Mouse (Mus musculus) thymus, adult 18-20 months (tissue): ENCODE measurements at regions not wholly inside any gene's neighbourhood (a gene's known extent, or its start where the extent isn't known, plus 50 kb on each side); places are given as distances from the start of the nearest gene placed in this dataset.

Experiments used
- DNase-seq, 2 experiments: peaks; one replicate each; pipeline ENCODE4 v3.0.0; 2022; ENCODE audit warnings: mixed read lengths in 2 of 2

DNA sequence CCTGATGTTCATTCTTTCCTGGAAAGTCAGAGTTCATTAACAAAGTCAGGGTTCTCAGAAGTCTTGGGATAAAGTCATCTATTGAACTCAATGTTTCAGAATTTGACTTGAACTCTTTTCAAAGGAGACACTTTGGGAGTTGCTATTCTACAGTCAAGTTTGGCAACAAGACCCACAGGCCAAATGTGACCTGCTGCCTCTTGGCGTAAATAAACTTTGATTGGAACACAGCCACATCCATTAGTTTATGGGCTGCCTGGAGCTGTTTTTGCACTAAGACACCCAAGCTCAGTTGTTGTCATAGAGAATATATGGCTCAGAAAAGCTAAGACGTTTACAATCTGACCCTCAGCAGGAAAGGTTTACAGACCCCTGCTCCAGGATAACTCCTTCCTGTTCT lies 464.2 kb upstream of the Vstm2b start:
- no peak for DNase-seq

DNA sequence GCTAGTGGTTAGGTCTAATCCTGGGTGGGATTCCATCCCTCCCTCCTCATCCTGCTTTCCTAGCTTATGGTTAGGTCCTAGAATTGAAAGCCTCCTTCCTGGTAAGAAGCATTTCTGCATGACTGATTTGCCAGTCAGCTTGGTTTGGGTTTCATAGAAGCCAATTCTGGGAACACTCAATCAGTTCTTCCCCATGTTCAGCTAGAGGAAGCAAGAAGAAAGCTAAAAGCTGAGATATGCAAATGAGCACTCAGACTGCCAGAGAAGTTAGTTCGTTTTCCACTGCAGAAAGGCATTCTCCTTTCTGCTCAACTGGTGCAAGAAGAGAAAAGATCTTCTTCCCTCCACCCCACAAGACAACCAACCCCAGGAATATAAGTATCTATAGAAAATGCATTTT lies 457.0 kb upstream of the Vstm2b start:
- no peak for DNase-seq

GRCm38 (mm10) chr7:40441786-40442185 lies 456.3 kb upstream of the Vstm2b start:
- DNase-seq = no peak

DNA sequence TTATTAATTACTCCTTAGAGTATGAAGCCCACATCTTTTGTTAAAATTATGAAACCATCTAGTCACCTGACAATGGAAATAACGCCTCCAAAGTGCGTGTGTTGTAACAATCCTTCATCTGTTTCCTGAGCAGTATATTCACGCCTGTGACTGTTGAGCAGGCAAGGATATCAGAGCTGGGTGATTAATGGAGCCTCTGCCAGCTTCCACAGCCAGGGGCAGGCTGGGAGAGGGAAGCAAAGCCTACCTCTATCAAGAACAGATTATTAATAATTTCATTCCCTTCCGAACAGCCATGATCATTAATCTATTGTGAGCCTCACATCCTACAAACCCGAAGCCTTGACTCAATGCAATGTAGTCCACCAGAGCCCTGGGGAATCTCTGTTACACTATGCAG lies 431.7 kb upstream of the Vstm2b start:
- DNase-seq = no peak

DNA sequence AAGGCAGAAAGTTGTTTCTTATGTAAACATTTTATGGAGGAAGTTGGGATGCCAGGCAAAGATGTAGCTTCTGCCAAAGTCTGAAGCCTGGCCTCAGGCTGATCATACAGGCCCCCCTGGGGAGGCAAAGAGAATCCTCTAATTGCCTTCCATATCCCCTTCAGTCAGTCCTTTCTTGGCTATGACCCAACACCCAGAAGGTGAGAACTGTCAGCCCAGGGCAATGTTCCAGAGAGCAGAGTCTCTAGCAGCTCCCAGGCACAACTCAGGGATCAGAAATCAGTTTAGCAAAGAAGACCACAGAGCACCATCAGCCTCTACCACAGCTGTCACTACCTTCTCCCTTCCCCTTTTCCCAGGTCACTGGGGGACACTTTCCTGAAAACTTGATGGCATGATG lies 410.9 kb upstream of the Vstm2b start:
- DNase-seq = no peak

DNA sequence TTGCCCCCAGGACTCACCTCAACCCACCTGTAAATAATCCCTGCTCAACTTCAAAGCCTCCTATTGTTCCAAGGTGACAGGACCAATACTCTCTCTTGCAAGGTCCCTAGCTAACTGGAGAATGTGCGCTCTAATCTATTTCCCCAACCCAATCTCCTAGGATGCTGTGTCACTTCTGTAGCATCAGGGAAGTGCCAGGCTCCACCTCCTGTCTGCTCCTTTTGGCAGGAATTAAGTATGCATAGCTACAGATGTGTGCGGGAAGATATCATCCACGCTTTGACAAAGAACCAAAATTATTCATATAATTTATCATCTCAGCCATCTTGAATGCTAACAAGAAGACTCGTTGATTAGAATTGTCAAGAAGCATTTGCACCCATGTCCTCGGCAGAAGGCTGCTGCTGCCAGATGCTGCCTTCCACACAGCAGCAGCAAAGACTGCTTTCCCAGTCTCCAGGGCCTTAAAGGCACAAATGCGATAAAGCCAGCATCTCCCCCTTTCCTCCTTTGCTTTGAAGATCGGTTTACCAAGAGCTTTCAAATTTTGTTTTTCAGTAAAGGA lies 375.3 kb upstream of the Vstm2b start:
- DNase-seq = no peak

GRCm38 (mm10) chr7:40536601-40537000 lies 361.5 kb upstream of the Vstm2b start:
- DNase-seq = no peak

GRCm38 (mm10) chr7:40537621-40538020 lies 360.5 kb upstream of the Vstm2b start:
- no peak for DNase-seq

GRCm38 (mm10) chr7:40539789-40540188 lies 358.3 kb upstream of the Vstm2b start:
- DNase-seq = no peak

DNA sequence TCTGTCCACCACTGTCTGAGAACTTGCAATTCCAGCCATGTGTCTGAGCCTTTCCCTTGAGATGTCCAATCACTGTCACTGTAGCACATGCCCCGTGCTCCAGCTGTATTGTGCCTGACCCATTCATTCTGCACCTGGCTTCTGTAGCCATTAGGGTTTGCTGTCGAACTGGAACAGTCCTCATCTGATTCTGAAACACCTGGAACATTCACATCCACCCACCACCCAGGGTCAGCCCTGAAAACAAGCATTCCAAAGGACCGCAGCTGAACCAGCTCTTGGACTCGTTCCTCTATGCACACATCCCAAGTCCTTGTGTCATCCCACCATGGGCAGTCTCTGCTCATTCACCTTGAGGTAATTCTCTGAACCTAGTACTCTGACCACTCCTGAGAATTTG lies 356.8 kb upstream of the Vstm2b start:
- DNase-seq = no peak

DNA sequence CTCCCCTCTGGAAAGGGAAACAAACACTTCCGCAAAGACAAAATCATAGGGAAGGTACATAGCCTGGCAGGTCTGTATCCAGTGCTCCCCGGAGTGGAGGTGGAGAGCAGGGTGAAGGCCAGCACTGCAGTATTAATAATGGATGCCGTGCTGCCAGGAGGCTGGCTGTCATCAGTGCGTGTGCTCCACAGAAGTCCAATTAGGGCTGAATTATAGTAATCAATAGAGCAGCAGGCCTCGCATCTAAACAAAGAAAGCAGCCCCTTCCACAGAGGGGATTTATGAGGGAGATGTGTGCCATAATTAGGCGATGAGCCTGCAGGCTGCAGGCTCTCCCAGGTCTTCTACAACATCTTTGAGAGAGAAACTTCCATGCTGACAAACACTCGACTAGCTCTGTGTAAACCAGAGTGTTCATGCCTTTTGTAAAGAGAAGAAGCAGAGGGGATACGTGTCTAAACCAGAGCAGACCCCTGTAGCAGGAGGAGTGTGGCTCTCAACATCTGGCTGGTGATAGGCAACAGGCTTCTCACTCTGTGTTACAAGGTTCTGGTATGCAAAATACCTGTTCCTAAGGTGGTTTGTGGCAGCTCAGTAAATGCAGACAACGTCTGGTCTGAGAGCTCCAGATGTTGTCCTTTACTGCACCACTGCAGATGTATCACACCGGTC lies 334.5 kb upstream of the Vstm2b start:
- no peak for DNase-seq

GRCm38 (mm10) chr7:40575971-40576370 lies 322.2 kb upstream of the Vstm2b start:
- DNase-seq = no peak

- no peak for DNase-seq
Observed at GRCm38 (mm10) chr7:40577365-40577764, 320.8 kb upstream of the Vstm2b start.

- DNase-seq = no peak
Observed at GRCm38 (mm10) chr7:40620761-40621160, 277.4 kb upstream of the Vstm2b start.

GRCm38 (mm10) chr7:40622811-40623210 lies 275.3 kb upstream of the Vstm2b start:
- no peak for DNase-seq

GRCm38 (mm10) chr7:40623286-40623685 lies 274.8 kb upstream of the Vstm2b start:
- no peak for DNase-seq

DNA sequence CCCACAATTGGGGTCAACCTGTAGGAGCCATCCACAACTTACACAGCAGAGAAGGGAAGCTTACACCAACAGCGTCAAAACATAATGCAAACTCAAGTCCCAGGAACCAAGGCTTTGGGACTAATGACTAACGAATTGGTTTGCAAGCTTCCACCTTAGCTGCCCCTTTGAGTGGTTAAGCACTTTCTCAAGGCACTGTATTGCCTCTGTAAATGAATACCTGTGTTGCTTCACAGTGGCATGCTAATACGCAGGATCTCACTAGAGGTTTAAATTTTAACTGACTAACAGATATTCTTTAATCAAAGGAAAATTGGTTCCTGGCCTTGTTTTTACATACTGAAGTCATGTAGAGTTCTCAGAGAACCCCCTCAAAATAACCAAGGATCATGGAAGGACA lies 261.8 kb upstream of the Vstm2b start:
- DNase-seq = no peak

GRCm38 (mm10) chr7:40654982-40655381 lies 243.1 kb upstream of the Vstm2b start:
- DNase-seq = no peak

- no peak for DNase-seq
Observed at GRCm38 (mm10) chr7:40655391-40655790, 242.7 kb upstream of the Vstm2b start.

DNA sequence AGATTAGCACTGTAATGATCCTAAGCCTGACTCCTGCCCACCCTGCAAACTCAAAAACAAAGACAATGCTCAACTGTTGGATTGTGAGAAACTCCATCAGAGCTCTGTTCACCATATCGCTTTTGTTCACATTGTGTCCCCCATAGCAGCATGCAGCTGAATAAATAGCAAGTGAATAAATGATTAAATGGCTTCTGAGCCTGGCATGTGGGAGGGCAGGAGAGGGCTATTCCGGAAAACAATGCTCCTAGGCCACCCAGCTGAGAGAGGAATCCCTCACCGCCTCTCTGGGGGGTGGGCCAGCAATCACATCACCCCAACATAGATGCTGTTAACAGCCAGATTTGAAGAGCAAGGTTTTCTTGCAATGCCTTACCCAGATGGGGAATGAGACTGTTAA lies 238.5 kb upstream of the Vstm2b start:
- no peak for DNase-seq

GRCm38 (mm10) chr7:40663781-40664180 lies 234.3 kb upstream of the Vstm2b start:
- DNase-seq = no peak

DNA sequence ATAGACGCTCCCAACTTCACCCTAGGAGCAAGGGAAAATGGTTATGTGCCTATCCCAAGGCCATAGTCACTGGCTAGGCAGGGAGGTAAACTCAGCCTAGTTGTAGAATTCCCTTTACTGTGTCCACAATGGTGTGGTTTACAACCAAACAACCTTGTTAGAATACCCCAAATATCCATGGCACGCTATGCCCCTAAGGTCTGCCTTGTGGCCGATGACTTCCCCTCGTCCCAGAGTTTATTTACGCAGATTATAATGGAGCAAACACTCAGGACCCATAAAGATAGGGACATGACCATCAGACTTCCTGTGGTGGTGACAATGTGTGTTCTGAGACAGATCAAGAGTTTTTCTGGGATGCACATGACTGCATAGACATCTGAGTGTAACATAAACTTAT lies 231.5 kb upstream of the Vstm2b start:
- no peak for DNase-seq

DNA sequence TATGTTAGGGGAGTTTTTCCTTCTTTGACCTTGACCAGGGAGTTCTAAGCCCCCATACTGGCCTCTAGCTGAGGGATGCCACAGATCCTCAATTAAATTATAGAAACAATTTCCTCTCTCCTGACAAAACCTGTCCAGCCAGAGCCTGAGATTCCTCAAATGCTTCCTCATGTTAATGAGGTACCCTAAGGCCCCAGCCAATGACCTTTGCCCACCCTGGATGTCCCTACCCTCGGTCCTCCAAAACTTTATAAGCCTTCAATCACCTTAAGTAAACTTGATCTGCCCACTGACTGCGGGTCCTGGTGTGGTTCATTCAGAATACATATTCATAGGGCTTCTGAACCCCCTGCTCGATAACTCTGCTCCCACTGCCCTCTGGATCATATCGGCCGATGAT lies 227.7 kb upstream of the Vstm2b start:
- DNase-seq = no peak

DNA sequence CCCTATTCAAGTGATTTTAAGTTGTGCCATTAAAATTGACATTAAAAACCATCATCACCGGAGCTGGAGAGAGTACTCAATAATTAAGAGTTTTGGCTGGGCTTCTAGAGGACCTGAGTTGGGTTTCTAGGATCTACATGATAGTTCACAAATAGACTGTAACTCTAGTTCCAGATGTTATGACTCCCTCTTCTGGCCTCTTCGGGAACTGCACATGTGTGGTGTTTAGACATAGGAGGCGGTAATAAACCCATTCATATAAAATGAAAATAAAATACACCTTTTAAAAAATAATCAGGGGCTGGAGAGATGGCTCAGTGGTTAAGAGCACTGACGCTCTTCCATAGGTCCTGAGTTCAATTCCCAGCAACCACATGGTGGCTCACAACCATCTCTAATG lies 227.1 kb upstream of the Vstm2b start:
- DNase-seq = no peak

- DNase-seq = no peak
Observed at GRCm38 (mm10) chr7:40672348-40672747, 225.8 kb upstream of the Vstm2b start.
